Mouse (Mus musculus) embryonic facial prominence, embryonic 14.5 days (tissue): ENCODE data around the gene Jak1. TPM values are rescaled to one million over a fixed set of nuclear protein-coding genes. Genes with fewer than 3 reads are reported as not detected.
A peak's percentile ranks its signal among the peaks of the same experiment; 100 is the strongest.

Experiments used
- ATAC-seq: fragments of 200-750 bp; cut with Nextera tagmentation; 2 replicates; pipeline ENCODE4 v1.8.0; 2017; ENCODE audit warnings: low read depth, moderate number of reproducible peaks, moderate TSS enrichment
- DNase-seq: peaks from one replicate; pipeline ENCODE4 v3.0.0-alpha.2; 2015; ENCODE audit warnings: low spot score
- H3K27ac ChIP-seq: fragments of 300-500 bp; sonication (generic); replicated peaks from 2 replicates; pipeline ENCODE4 v1.5.1; 2014; ENCODE audit warnings: low read depth, mild to moderate bottlenecking, low read length, moderate library complexity
- H3K27me3 ChIP-seq: fragments of 300-500 bp; sonication (generic); replicated peaks from 2 replicates; pipeline ENCODE4 v1.6.1; 2014; ENCODE audit warnings: low read length; ENCODE audit not compliant: control insufficient read depth, insufficient read depth
- H3K36me3 ChIP-seq: fragments of 300-500 bp; sonication (generic); 2 replicates; pipeline ENCODE4 v1.6.1; 2014; ENCODE audit warnings: low read length, mixed read lengths; ENCODE audit not compliant: control insufficient read depth, insufficient read depth
- H3K4me1 ChIP-seq: fragments of 300-500 bp; sonication (generic); 2 replicates; pipeline ENCODE4 v1.6.1; 2014; ENCODE audit warnings: antibody characterized with exemption, low read length; ENCODE audit not compliant: control insufficient read depth, insufficient read depth
- H3K4me2 ChIP-seq: fragments of 300-500 bp; sonication (generic); 2 replicates; pipeline ENCODE4 v1.6.1; 2014; ENCODE audit warnings: low read depth, mild to moderate bottlenecking, low read length, moderate library complexity, mixed read lengths
- H3K4me3 ChIP-seq: fragments of 300-500 bp; sonication (generic); 2 replicates; pipeline ENCODE4 v1.5.1; 2014; ENCODE audit warnings: low read depth, mild to moderate bottlenecking, low read length
- H3K9ac ChIP-seq: fragments of 300-500 bp; sonication (generic); 2 replicates; pipeline ENCODE4 v1.6.1; 2014; ENCODE audit warnings: low read depth, mild to moderate bottlenecking, low read length, moderate library complexity, mixed read lengths
- H3K9me3 ChIP-seq: fragments of 300-500 bp; sonication (generic); 2 replicates; pipeline ENCODE4 v1.6.1; 2016; ENCODE audit warnings: low read length; ENCODE audit not compliant: control insufficient read depth
- WGBS: fragments of 180-500 bp; shearing (Covaris S2); extraction: QIAGEN DNeasy Blood & Tissue Kit; methylation state at CpG from one replicate; pipeline ENCODE4 v1.1.7; 2014; 5-methylcytosine and 5-hydroxymethylcytosine counted together
- polyA plus RNA-seq: library from polyadenylated mRNA; unstranded; fragments of >200 nt; fragmentation: Nextera tagmentation; extraction: Ambion mirVana; gene quantifications from 2 replicates; pipeline ENCODE4 v1.2.1, GENCODE M21; 2014

The Jak1 gene
- polyA plus RNA-seq, 1 experiment from 2014 or later: 82.2 TPM

DNA sequence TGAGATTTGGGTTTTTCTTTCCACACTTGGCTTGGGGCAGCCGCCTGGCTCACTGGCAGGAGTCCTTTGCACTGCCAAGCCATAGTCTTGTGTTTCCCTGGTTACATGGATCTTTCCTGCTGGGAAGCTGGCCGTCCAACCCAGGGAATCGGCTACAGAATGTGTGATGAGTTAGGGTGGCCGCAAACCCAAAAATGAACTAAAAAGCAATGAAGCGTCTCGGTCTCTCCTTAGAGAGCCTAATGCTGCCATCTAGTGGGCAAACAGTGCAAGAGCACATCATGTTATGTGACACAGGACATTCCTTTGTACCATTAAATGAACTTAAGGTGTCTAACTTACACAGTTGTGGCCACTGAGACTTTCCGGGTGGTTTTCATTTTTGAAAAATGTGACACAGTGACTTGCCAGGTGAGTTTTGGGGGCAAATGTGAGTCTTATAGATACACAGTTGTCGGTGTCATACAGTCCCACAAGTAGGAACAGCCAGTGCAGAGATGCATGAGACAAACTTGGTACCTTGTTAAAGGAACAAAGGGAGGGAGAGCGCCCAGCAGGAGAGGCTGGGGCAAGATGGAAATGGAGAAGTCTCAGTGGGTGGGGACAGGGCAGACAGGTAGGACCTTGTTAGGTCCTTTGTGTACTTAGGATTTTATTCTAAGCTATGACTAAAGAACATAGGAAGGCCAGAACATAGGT lies 118.9 kb downstream of the Jak1 start:
- Histone ChIP-seq H3K9ac (no peak overlapping the region), H3K27me3 (no peaks in the 10 kb centered on the region), H3K36me3 (peaks cover 25% of the 10 kb centered on the region), H3K27ac (no peak overlapping the region), H3K4me2 (peak overlapping the region; percentile 23; the same call in 1 of the 2 replicates), H3K4me1 (no peaks in the 10 kb centered on the region), H3K4me3 (no peak overlapping the region), H3K9me3 (no peaks in the 10 kb centered on the region)
- ATAC-seq (peak; percentile 78), DNase-seq (peak; percentile 90)
- WGBS: 28% methylated on average over 9 of the region's 9 CpGs

DNA sequence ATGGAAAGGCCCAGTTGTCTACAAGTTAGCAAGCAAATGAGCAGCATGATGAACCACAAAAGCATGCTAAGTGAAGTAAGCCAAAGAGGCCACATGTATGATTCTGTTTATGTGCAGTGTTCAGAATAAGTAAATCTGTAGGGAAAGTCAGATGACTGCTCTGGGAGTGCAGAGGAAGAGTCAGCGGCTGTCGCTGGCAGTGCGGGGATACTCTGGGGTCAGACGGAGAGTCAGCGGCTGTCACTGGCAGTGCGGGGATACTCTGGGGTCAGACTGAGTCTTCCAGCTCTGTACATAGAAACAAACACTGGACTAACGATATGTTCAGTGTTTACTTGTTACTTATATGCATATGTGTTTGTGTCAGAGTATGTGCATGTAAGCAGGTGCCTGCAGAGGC lies 120.3 kb downstream of the Jak1 start:
- H3K4me1 ChIP-seq: no peaks in the 10 kb centered on the region
- no peak overlapping the region for H3K9ac ChIP-seq
- no peak overlapping the region for H3K4me2 ChIP-seq
- no peak for DNase-seq
- no peaks in the 10 kb centered on the region for H3K27me3 ChIP-seq
- H3K36me3 ChIP-seq: peaks cover 11% of the 10 kb centered on the region
- no peak for ATAC-seq
- H3K27ac ChIP-seq: no peak overlapping the region
- H3K9me3 ChIP-seq: no peaks in the 10 kb centered on the region
- WGBS: 82% methylated on average over 7 of the region's 7 CpGs
- no peak overlapping the region for H3K4me3 ChIP-seq

DNA sequence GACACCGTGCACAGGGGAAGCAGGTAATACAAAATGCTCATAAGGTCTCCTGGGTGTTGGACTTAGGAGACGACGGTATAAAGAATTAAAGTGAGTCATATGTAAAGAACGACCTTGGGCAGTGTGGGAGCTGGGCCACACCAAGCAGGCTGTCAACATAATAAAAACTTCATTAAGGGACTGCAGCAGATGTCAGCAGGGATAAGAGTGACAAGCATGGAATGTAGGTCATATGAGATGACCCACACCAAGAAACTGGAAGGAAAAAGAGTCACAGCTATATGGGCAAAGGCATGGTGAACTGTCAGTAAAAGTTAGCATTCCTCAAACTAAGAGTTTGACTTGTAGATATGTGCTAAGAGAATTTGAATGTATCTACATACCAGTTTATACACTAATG lies 120.7 kb downstream of the Jak1 start:
- DNase-seq (no peak), ATAC-seq (no peak)
- Histone ChIP-seq H3K4me3 (no peak overlapping the region), H3K9me3 (no peaks in the 10 kb centered on the region), H3K27ac (no peak overlapping the region), H3K4me2 (no peak overlapping the region), H3K27me3 (no peaks in the 10 kb centered on the region), H3K9ac (no peak overlapping the region), H3K4me1 (no peaks in the 10 kb centered on the region), H3K36me3 (peaks cover 10% of the 10 kb centered on the region)
- 66% methylated on average over 4 of the region's 4 CpGs for WGBS

DNA sequence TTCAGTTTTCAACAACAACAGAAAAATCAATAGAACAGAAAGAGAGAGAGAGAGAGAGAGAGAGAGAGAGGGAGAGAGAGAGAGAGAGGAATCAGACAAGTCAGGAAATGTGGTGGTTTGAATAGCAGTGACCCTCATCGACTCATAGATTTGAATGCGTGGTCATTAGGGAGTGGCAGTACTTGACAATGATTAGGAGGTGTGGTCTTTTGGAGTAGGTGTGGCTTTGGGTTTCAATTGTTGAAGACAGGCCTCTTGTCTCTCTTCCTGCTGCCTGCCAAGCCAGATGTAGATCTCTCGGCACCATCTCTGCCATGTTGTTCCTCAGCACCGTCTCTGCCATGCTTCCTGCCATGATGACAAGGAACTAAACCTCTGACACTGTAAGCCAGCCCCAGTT lies 121.2 kb downstream of the Jak1 start:
- peaks cover 10% of the 10 kb centered on the region for H3K36me3 ChIP-seq
- 72% methylated on average over 4 of the region's 4 CpGs for WGBS
- no peak overlapping the region for H3K4me2 ChIP-seq
- no peaks in the 10 kb centered on the region for H3K27me3 ChIP-seq
- H3K9ac ChIP-seq: no peak overlapping the region
- H3K27ac ChIP-seq: no peak overlapping the region
- H3K4me3 ChIP-seq: no peak overlapping the region
- no peaks in the 10 kb centered on the region for H3K9me3 ChIP-seq
- no peak for ATAC-seq
- no peaks in the 10 kb centered on the region for H3K4me1 ChIP-seq
- no peak for DNase-seq

DNA sequence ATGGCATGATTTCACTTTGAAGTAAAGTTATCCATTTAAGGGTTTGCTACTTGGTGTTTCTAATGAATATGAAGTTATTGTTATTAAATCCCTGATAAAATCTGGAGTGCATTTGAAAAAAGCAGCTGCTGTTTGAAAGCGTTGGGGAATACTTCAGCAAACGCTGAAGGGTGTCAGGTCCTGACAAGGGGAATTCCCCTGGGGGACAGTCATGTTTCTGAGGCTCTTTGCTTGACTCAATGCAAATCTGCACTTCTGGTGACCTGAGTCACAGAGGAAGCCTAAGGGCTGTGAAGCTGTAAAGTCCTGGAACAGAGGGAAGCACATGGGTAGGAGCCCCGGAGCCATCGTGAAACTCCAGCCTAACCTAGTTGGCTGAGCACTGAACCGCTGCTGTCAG lies 123.3 kb downstream of the Jak1 start:
- H3K27me3 ChIP-seq: no peaks in the 10 kb centered on the region
- no peak overlapping the region for H3K4me3 ChIP-seq
- no peaks in the 10 kb centered on the region for H3K4me1 ChIP-seq
- H3K9ac ChIP-seq: no peak overlapping the region
- H3K4me2 ChIP-seq: no peak overlapping the region
- 61% methylated on average over 5 of the region's 5 CpGs for WGBS
- no peaks in the 10 kb centered on the region for H3K36me3 ChIP-seq
- ATAC-seq (no peak), DNase-seq (no peak)
- no peak overlapping the region for H3K27ac ChIP-seq
- H3K9me3 ChIP-seq: no peaks in the 10 kb centered on the region

DNA sequence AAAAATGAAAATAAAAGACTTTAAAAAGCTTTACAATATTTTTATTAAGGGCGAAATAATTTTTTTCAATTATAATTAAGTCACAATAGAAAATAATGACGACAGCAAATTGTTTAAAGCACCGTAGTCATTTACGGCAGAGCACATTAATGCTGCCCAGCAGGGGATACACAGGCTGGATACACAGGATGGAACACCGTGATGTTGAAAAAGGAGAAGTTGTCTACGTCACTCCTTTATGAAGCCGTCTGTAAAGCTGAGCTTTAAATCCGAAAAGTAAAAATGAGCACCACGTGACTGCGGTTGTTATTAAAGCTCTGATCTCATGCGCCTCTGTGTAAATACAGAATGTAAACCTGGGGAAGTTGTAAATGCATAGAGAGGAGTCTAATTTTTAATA lies 127.1 kb downstream of the Jak1 start:
- H3K4me2 ChIP-seq: no peak overlapping the region
- ATAC-seq: no peak
- no peak overlapping the region for H3K27ac ChIP-seq
- H3K9me3 ChIP-seq: no peaks in the 10 kb centered on the region
- no peaks in the 10 kb centered on the region; the same call in 1 of the 2 replicates for H3K36me3 ChIP-seq
- whole genome bisulfite sequencing: 88% methylated on average over 11 of the region's 11 CpGs
- DNase-seq: no peak
- H3K27me3 ChIP-seq: no peaks in the 10 kb centered on the region
- no peaks in the 10 kb centered on the region for H3K4me1 ChIP-seq
- no peak overlapping the region for H3K4me3 ChIP-seq
- no peak overlapping the region for H3K9ac ChIP-seq

DNA sequence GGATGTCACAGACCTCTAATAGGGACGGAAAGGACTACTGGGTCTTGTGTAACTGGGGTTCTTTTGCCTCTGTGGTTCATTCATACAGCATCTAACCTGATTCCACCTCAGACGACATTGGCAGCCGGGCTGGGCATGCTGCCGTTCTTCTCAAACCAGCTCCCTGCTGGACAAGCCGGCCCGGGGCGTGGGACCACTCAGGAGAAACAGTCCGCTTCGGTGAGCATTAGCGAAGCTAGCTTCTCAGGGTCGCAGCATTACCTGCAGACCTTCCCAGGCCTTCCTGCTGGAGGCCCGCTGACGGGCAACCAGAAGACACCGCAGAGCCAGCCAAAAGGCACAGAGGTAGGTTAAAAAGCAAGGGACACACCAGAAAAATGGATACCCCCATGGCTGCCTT lies 129.2 kb downstream of the Jak1 start:
- H3K4me2 ChIP-seq: no peak overlapping the region
- H3K27ac ChIP-seq: no peak overlapping the region
- WGBS: 95% methylated on average over 14 of the region's 14 CpGs
- H3K36me3 ChIP-seq: no peaks in the 10 kb centered on the region; the same call in 1 of the 2 replicates
- ATAC-seq: no peak
- no peaks in the 10 kb centered on the region for H3K9me3 ChIP-seq
- H3K27me3 ChIP-seq: no peaks in the 10 kb centered on the region
- no peak overlapping the region for H3K9ac ChIP-seq
- H3K4me1 ChIP-seq: no peaks in the 10 kb centered on the region
- DNase-seq: no peak
- H3K4me3 ChIP-seq: no peak overlapping the region

DNA sequence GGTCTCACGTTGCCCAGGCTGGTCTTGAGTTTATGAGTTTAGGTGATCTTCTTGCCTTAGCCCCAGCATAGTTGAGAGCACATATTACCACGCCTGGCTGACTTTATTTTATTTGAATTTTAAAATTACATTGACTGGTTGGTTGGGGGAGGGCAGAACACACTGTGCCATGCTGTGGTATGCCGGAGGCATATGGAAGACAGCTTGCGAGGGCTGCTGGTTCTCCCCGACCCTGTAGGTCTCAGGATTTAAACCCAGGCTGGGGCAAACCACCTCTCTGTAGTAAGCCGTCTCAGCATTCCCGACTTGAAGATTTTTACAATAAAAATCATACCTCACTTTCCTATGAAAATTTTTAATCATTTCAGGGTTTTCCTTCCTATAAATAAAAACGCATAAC lies 130.1 kb downstream of the Jak1 start:
- no peaks in the 10 kb centered on the region for H3K9me3 ChIP-seq
- H3K4me1 ChIP-seq: no peaks in the 10 kb centered on the region
- no peak overlapping the region for H3K4me2 ChIP-seq
- no peak overlapping the region for H3K4me3 ChIP-seq
- 72% methylated on average over 8 of the region's 8 CpGs for WGBS
- H3K36me3 ChIP-seq: no peaks in the 10 kb centered on the region; the same call in 1 of the 2 replicates
- no peak overlapping the region for H3K27ac ChIP-seq
- no peaks in the 10 kb centered on the region for H3K27me3 ChIP-seq
- DNase-seq: peak; percentile 17
- no peak overlapping the region for H3K9ac ChIP-seq
- no peak for ATAC-seq

DNA sequence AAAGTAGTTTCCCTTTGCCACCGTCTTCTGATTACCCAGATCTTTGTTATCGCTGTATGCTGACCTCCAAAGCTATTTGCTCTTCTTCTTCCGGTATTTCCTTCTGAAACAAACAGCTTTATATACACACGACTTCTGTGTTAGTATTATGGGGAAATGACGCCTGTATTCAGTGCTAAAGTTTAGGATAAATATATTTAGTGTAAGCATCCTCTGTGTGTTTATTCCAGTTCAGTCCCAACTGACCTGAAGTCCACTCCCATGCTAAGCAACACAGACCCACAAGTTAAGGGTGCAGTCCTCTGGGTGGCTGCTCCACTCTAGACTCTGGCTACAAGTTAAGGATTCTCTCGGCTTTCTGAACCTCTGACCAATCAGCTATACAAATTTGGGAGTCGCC lies 144.1 kb downstream of the Jak1 start:
- DNase-seq (no peak), ATAC-seq (no peak)
- Histone ChIP-seq H3K9ac (no peak overlapping the region), H3K4me3 (no peak overlapping the region), H3K9me3 (no peaks in the 10 kb centered on the region), H3K27me3 (no peaks in the 10 kb centered on the region), H3K4me2 (no peak overlapping the region), H3K4me1 (no peaks in the 10 kb centered on the region), H3K27ac (no peak overlapping the region), H3K36me3 (peaks cover 26% of the 10 kb centered on the region)
- WGBS: 87% methylated on average over 7 of the region's 7 CpGs
